Mouse (Mus musculus) kidney, postnatal 0 days (tissue): ENCODE results near the gene Ptma. TPM values are rescaled to one million over a fixed set of nuclear protein-coding genes. Genes with fewer than 3 reads are reported as not detected.

Experiments
- ATAC-seq: fragments of 200-750 bp; cut with Nextera tagmentation; replicated peaks from 2 replicates; pipeline ENCODE4 v1.8.0; 2017; ENCODE audit warnings: low read depth, moderate number of reproducible peaks, moderate TSS enrichment, moderate library complexity; ENCODE audit not compliant: low FRiP score
- DNase-seq: peaks from one replicate; pipeline ENCODE4 v3.0.0-alpha.2; 2016; ENCODE audit warnings: low spot score
- H3K27ac ChIP-seq: fragments of 300-500 bp; sonication (generic); 2 replicates; pipeline ENCODE4 v1.5.1; 2014; ENCODE audit warnings: mild to moderate bottlenecking
- H3K27me3 ChIP-seq: fragments of 300-500 bp; sonication (generic); 2 replicates; pipeline ENCODE4 v1.6.1; 2014; ENCODE audit warnings: low read length, mixed read lengths; ENCODE audit not compliant: insufficient read depth
- H3K36me3 ChIP-seq: fragments of 300-500 bp; sonication (generic); 2 replicates; pipeline ENCODE4 v1.6.1; 2014; ENCODE audit warnings: low read length, mixed read lengths; ENCODE audit not compliant: insufficient read depth
- H3K4me1 ChIP-seq: fragments of 300-500 bp; sonication (generic); replicated peaks from 2 replicates; pipeline ENCODE4 v1.6.1; 2014; ENCODE audit warnings: antibody characterized with exemption, low read length, mixed read lengths; ENCODE audit not compliant: insufficient read depth
- H3K4me2 ChIP-seq: fragments of 300-500 bp; sonication (generic); 2 replicates; pipeline ENCODE4 v1.6.1; 2014; ENCODE audit warnings: mild to moderate bottlenecking, low read length, moderate library complexity, mixed read lengths
- H3K4me3 ChIP-seq: fragments of 300-500 bp; sonication (generic); replicated peaks from 2 replicates; pipeline ENCODE4 v1.5.1; 2014; ENCODE audit warnings: low read depth, low read length
- H3K9ac ChIP-seq: fragments of 300-500 bp; sonication (generic); 2 replicates; pipeline ENCODE4 v1.6.1; 2014; ENCODE audit warnings: low read depth, low read length
- H3K9me3 ChIP-seq: fragments of 300-500 bp; sonication (generic); replicated peaks from 2 replicates; pipeline ENCODE4 v1.6.1; 2016; ENCODE audit warnings: low read length, inconsistent platforms, mixed read lengths
- CTCF ChIP-seq: IDR thresholded peaks from 2 replicates; pipeline ENCODE4 v1.5.1; 2016; ENCODE audit warnings: antibody characterized with exemption, low read depth, mild to moderate bottlenecking, moderate library complexity
- WGBS: fragments of 180-500 bp; shearing (Covaris S2); extraction: QIAGEN DNeasy Blood & Tissue Kit; methylation state at CpG from one replicate; pipeline ENCODE4 v1.1.7; 2014; 5-methylcytosine and 5-hydroxymethylcytosine counted together
- polyA plus RNA-seq: library from polyadenylated mRNA; unstranded; fragments of >200 nt; fragmentation: Nextera tagmentation; extraction: Ambion mirVana; gene quantifications from 2 replicates; pipeline ENCODE4 v1.2.1, GENCODE M21; 2015

The Ptma gene
- polyA plus RNA-seq, 1 experiment from 2014 or later: 2,429 TPM

DNA sequence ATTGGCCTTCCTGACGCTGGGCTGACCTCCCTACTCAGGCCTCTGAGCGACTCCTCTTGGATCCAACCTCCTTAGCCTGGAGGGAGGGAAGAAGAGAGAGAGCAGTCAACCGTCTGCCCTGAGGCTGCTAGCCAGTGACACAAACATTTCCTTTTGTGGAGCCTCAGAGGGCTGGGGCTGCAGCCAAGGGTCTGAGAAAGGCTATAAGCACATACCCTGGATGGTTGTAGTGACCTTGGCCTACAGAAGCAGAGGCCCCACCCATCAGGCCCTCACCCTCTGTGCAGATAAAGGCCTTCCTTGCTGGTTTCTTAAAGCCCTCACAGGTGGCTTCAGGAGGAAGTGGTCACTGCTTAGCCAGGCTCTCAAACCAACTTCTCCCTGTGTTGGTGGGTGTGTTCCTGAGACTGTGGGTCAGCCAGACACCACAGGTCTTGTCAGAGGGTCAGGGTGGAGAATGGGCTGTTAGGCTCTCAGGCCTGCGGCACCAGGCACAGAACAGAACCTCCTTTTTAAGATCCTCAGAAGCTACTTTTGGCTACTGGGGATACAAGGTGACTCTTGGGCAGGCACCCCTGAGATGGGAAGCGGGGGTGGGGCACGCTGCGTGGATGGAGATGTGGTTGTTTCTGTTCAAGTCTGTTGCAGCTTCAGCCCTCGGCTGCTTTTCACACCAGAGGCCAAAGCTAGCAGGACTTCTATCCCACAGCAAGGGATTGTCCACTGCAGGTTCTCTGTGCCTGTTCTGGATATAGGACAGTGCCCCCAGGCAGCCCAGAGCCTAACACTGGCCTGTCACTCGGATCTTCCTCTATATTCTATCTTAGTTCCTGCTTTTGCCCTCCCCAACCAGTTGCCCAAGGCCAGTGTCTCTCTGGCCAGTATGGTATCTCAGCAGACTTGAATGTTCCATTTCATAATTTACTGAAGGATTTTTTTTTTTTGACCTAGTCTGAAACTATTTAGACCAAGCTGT lies 34.1 kb upstream of the Ptma start:
- Histone ChIP-seq H3K4me2 (peak overlapping the region; percentile 21; the same call in 1 of the 2 replicates), H3K36me3 (no peaks in the 10 kb centered on the region), H3K27ac (peak overlapping the region; percentile 94), H3K9ac (0 out of 2 replicates have a peak overlapping the region, but pooled peaks have one; percentile 9), H3K9me3 (no peaks in the 10 kb centered on the region), H3K4me1 (peaks cover 37% of the 10 kb centered on the region), H3K4me3 (no peak overlapping the region), H3K27me3 (no peaks in the 10 kb centered on the region)
- TF ChIP-seq CTCF: no peak
- ATAC-seq (no peak), DNase-seq (peak; percentile 78)
- WGBS: 65% methylated on average over 9 of the region's 9 CpGs

DNA sequence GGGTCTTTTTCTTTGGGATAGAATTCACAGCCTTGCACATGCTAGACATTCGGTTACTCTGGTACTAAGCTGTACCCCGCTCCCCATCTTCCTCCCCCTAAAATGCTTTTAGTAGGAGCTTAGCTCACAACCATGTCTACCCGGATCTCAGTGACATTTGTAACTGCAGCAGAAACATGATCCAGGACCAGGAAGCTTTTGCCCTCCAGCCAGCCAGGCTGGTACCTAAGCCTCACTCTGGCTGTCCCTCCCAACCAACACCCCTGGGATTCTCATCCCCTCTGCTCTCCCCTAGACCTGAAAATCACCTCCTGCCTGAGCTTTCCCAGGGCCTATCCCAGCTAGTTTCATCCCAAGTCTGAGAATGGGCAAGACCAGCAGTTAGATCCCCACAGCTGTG lies 32.7 kb upstream of the Ptma start:
- H3K4me1 ChIP-seq: peaks cover 39% of the 10 kb centered on the region
- WGBS: 62% methylated on average over 3 of the region's 3 CpGs
- H3K4me2 ChIP-seq: no peak overlapping the region
- no peak for TF ChIP-seq CTCF
- DNase-seq (no peak), ATAC-seq (no peak)
- H3K4me3 ChIP-seq: no peak overlapping the region
- no peaks in the 10 kb centered on the region for H3K9me3 ChIP-seq
- H3K36me3 ChIP-seq: no peaks in the 10 kb centered on the region
- H3K9ac ChIP-seq: no peak overlapping the region
- H3K27me3 ChIP-seq: no peaks in the 10 kb centered on the region
- no peak overlapping the region for H3K27ac ChIP-seq

DNA sequence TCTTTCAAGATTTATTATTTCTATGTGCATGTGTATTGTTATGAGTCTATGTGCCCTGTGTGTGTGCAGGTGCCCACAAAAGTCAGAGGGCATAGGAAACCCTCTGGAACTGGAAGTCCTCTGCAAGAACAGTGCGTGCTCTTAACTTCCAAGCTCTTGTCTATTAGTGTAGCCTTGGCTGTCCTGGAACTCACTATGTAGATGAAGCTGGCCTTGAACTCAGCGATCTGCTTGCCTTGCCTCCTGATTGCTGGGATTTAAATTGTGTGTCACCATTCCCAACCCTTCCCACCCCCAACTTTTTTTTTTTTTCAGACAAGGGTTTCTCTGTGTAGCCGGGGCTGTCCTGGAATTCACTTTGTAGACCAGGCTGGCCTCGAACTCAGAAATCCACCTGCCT lies 30.2 kb upstream of the Ptma start:
- H3K36me3 ChIP-seq: no peaks in the 10 kb centered on the region
- no peaks in the 10 kb centered on the region for H3K27me3 ChIP-seq
- DNase-seq (no peak), ATAC-seq (no peak)
- no peak overlapping the region for H3K27ac ChIP-seq
- H3K9ac ChIP-seq: no peak overlapping the region
- TF ChIP-seq CTCF: no peak
- no peak overlapping the region for H3K4me2 ChIP-seq
- H3K4me3 ChIP-seq: no peak overlapping the region
- no peaks in the 10 kb centered on the region for H3K9me3 ChIP-seq
- peaks cover 43% of the 10 kb centered on the region for H3K4me1 ChIP-seq
- WGBS: 94% methylated on average over 4 of the region's 4 CpGs

- Histone ChIP-seq H3K4me3 (no peak overlapping the region), H3K36me3 (no peaks in the 10 kb centered on the region), H3K9ac (peak overlapping the region; percentile 8; the same call in 1 of the 2 replicates), H3K9me3 (no peaks in the 10 kb centered on the region), H3K27me3 (no peaks in the 10 kb centered on the region), H3K27ac (peak overlapping the region; percentile 91), H3K4me1 (peaks cover 38% of the 10 kb centered on the region), H3K4me2 (no peak overlapping the region)
- no peak for DNase-seq
- no peak for ATAC-seq
- 57% methylated on average over 5 of the region's 5 CpGs for WGBS
- TF ChIP-seq CTCF: no peak
Observed at GRCm38 (mm10) chr1:86497361-86497760, 29.2 kb upstream of the Ptma start.

- TF ChIP-seq CTCF: no peak
- peaks cover 39% of the 10 kb centered on the region for H3K4me1 ChIP-seq
- no peaks in the 10 kb centered on the region for H3K9me3 ChIP-seq
- DNase-seq (no peak), ATAC-seq (peak; percentile 65)
- H3K27ac ChIP-seq: peak overlapping the region; percentile 91
- WGBS: 47% methylated on average over 3 of the region's 3 CpGs
- no peaks in the 10 kb centered on the region for H3K36me3 ChIP-seq
- H3K4me3 ChIP-seq: no peak overlapping the region
- peak overlapping the region; percentile 8; the same call in 1 of the 2 replicates for H3K9ac ChIP-seq
- no peaks in the 10 kb centered on the region for H3K27me3 ChIP-seq
- H3K4me2 ChIP-seq: no peak overlapping the region
Observed at GRCm38 (mm10) chr1:86497986-86498385, 28.5 kb upstream of the Ptma start.

- H3K4me1 ChIP-seq: peaks cover 45% of the 10 kb centered on the region
- DNase-seq (no peak), ATAC-seq (no peak)
- 53% methylated on average over 1 of the region's 1 CpGs for WGBS
- no peak overlapping the region for H3K4me3 ChIP-seq
- H3K9me3 ChIP-seq: no peaks in the 10 kb centered on the region
- H3K36me3 ChIP-seq: no peaks in the 10 kb centered on the region
- H3K27ac ChIP-seq: peak overlapping the region; percentile 91
- H3K4me2 ChIP-seq: no peak overlapping the region
- H3K27me3 ChIP-seq: no peaks in the 10 kb centered on the region
- no peak overlapping the region for H3K9ac ChIP-seq
- TF ChIP-seq CTCF: no peak
Observed at GRCm38 (mm10) chr1:86498611-86499010, 27.9 kb upstream of the Ptma start.
